Mouse (Mus musculus): Measurements from ENCODE around the gene Rap1a.

DNA sequence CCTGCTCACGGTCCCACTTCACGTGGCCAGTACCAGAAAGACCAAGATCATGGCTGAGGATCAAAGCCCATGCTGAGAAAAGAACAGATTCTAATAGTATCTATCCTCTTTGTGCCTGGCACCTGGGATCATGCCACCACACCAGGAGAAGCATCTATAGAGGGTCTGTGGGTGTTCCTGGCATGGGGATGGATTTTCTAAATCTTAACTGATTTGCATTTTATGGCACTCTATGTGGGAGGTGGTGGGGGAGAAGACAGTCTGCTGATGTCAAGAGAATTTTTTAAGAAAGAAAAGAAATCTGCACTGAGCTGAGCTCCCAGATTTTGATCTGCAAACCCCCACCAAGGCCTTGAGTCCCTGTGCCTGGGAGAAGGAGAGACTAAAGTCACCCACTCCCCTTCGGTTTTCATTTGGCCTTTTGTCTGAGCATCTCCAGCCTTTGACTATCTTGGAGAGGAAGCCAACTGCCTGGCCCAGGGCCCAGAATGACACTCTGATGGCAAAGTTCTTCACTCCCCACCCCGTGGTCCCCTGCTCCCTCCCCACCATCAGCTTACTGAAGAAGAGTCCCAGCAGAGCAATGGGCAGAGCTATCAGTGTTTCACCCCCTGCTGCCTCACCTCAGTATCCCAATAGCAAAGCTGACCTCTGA is 94.6 kb downstream of the Rap1a start:
- TF ChIP-seq MYOG (IDR thresholded peaks at IDR 0.05; ENCODE audit: control insufficient read depth in 1 of 3, insufficient read depth in 1 of 3, insufficient read length in 2 of 3, low read depth in 2 of 3) (no peak), MAX (IDR thresholded peaks at IDR 0.05; ENCODE audit: low read depth) (no peak), USF1 (IDR thresholded peaks at IDR 0.05; ENCODE audit: low read depth) (no peak), CEBPB (IDR thresholded peaks at IDR 0.05; ENCODE audit: insufficient read depth, poor library complexity, severe bottlenecking) (no peak), TCF12 (IDR thresholded peaks at IDR 0.05; ENCODE audit: insufficient read depth, poor library complexity, severe bottlenecking) (no peak), TCF3 (IDR thresholded peaks at IDR 0.05; ENCODE audit: insufficient read length, low read depth) (no peak), POLR2A (IDR thresholded peaks at IDR 0.05; ENCODE audit: insufficient read length, low read depth) (no peak), E2F4 (IDR thresholded peaks at IDR 0.05; ENCODE audit: insufficient read depth) (no peak), MYOD1 (IDR thresholded peaks at IDR 0.05; ENCODE audit: control insufficient read depth in 1 of 3, insufficient read length in 2 of 3, low read depth in 2 of 3) (no peak), POLR2AphosphoS2 (IDR thresholded peaks at IDR 0.05; ENCODE audit: insufficient read length, low read depth) (no peak), REST (IDR thresholded peaks at IDR 0.05; ENCODE audit: insufficient read depth, insufficient read length) (no peak)
